Mouse (Mus musculus) left cerebral cortex, postnatal 36 days (tissue): Measurements from ENCODE around the gene Brd2. TPM values are rescaled to one million over a fixed set of nuclear protein-coding genes. Genes with fewer than 3 reads are reported as not detected.

Source experiments
- DNase-seq, 2 experiments: peaks; one replicate each; pipeline ENCODE4 v3.0.0; 2021 to 2022; ENCODE audit warnings: low spot score in 2 of 2, mixed read lengths in 1 of 2
- intact Hi-C: fragments of 180-260 bp; cut with DNase I; formaldehyde crosslinking; loops from one replicate; pipeline ENCODE4 v1.15.1; 2025
- total RNA-seq, 2 experiments: library from RNA; stranded (reverse); gene quantifications; 2 replicates each; pipeline ENCODE4 v1.2.3; 2021

Brd2 gene
- total RNA-seq, 2 experiments from 2014 or later: 183 to 189 TPM

- intact Hi-C loops: loop anchor here (2.0 kb wide), 1 partner anchor 17 kb away; the partner anchor contains the start of gene H2-DMa
- peak; percentile 97 to 98 for DNase-seq
Measured at GRCm38 (mm10) chr17:34135297-34136224, 13.1 kb upstream of the Brd2 start.

GRCm38 (mm10) chr17:34134451-34134850 lies 12.0 kb upstream of the Brd2 start:
- DNase-seq: no peak
- intact Hi-C loops: loop anchor here (2.0 to 5.0 kb wide), 2 partner anchors 16 to 33 kb away; partner anchors contain the start of gene H2-DMa

- intact Hi-C loops: loop anchor here (5.0 kb wide), 1 partner anchor 34 kb away; no protein-coding TSS in a partner anchor
- DNase-seq: no peak
Measured at GRCm38 (mm10) chr17:34133289-34133688, 10.9 kb upstream of the Brd2 start.

- no peak for DNase-seq
- intact Hi-C loops: loop anchor here (5.0 kb wide), 1 partner anchor 35 kb away; no protein-coding TSS in a partner anchor
Measured at GRCm38 (mm10) chr17:34131911-34132310, 9.5 kb upstream of the Brd2 start.

GRCm38 (mm10) chr17:34130073-34130947 lies 7.9 kb upstream of the Brd2 start:
- no peak for DNase-seq
- intact Hi-C loops: loop anchor here (5.0 kb wide), 1 partner anchor 37 kb away; no protein-coding TSS in a partner anchor

- intact Hi-C loops: no loop called here
- DNase-seq: no peak
Measured at GRCm38 (mm10) chr17:34128944-34129791, 6.7 kb upstream of the Brd2 start.

GRCm38 (mm10) chr17:34128264-34128937 lies 6.0 kb upstream of the Brd2 start:
- peak; percentile 58 to 74 for DNase-seq
- intact Hi-C loops: no loop called here

GRCm38 (mm10) chr17:34127475-34127874 lies 5.0 kb upstream of the Brd2 start:
- intact Hi-C loops: no loop called here
- DNase-seq: peak; percentile 62

GRCm38 (mm10) chr17:34126826-34127420 lies 4.5 kb upstream of the Brd2 start:
- DNase-seq: no peak
- intact Hi-C loops: no loop called here

- DNase-seq: no peak
- intact Hi-C loops: no loop called here
Measured at GRCm38 (mm10) chr17:34124649-34125048, 2.2 kb upstream of the Brd2 start.

GRCm38 (mm10) chr17:34123518-34123917 lies 1.1 kb upstream of the Brd2 start:
- intact Hi-C loops: no loop called here
- no peak for DNase-seq

- intact Hi-C loops: no loop called here
Measured at GRCm38 (mm10) chr17:34123111-34123510, 677 bp upstream of the Brd2 start.

GRCm38 (mm10) chr17:34121879-34122187 lies 601 bp downstream of the Brd2 start:
- intact Hi-C loops: loop anchor here (2.0 kb wide), 1 partner anchor 471 kb away; no protein-coding TSS in a partner anchor
- DNase-seq: peak in 1 of 2 experiments; percentile 64

More at GRCm38 (mm10) chr17:34123111-34123510, 677 bp upstream of the Brd2 start:
- DNase-seq: no peak

GRCm38 (mm10) chr17:34121172-34121878 lies 1.1 kb downstream of the Brd2 start:
- peak; percentile 89 for DNase-seq
- intact Hi-C loops: loop anchor here (2.0 kb wide), 1 partner anchor 471 kb away; no protein-coding TSS in a partner anchor

- intact Hi-C loops: loop anchor here (2.0 kb wide), 1 partner anchor 472 kb away; no protein-coding TSS in a partner anchor
- peak; percentile 80 to 82 for DNase-seq
Measured at GRCm38 (mm10) chr17:34120814-34121171, 1.6 kb downstream of the Brd2 start.

GRCm38 (mm10) chr17:34120180-34120723 lies 2.2 kb downstream of the Brd2 start:
- intact Hi-C loops: loop anchor here (2.0 kb wide), 1 partner anchor 473 kb away; no protein-coding TSS in a partner anchor
- peak; percentile 86 to 88 for DNase-seq
